Mouse (Mus musculus): Measurements from ENCODE around the gene Chsy1. TPM values are rescaled to one million over a fixed set of nuclear protein-coding genes. Genes with fewer than 3 reads are reported as not detected.

Gene Chsy1
- total RNA-seq, 1 experiment from 2014 or later, result 18.0 TPM

- DNase-seq, result no peak
These were observed 30.8 kb downstream of the Chsy1 start for GRCm38 (mm10) chr7:66140095-66140494.

GRCm38 (mm10) chr7:66140923-66141570 lies 31.7 kb downstream of the Chsy1 start:
- DNase-seq, result no peak

GRCm38 (mm10) chr7:66142514-66142913 lies 33.2 kb downstream of the Chsy1 start:
- DNase-seq, result no peak

GRCm38 (mm10) chr7:66144543-66144942 lies 35.2 kb downstream of the Chsy1 start:
- DNase-seq, result no peak

- DNase-seq, result no peak
These were observed 37.8 kb downstream of the Chsy1 start for GRCm38 (mm10) chr7:66147156-66147555.

- no peak for DNase-seq
These were observed 38.5 kb downstream of the Chsy1 start for GRCm38 (mm10) chr7:66147816-66148215.

- no peak for DNase-seq
These were observed 40.2 kb downstream of the Chsy1 start for GRCm38 (mm10) chr7:66149506-66149905.

- no peak for DNase-seq
These were observed 41.1 kb downstream of the Chsy1 start for GRCm38 (mm10) chr7:66150411-66150810.

- DNase-seq, result no peak
These were observed 48.1 kb downstream of the Chsy1 start for GRCm38 (mm10) chr7:66157413-66157812.

- peak; percentile 18 for DNase-seq
These were observed 48.6 kb downstream of the Chsy1 start for GRCm38 (mm10) chr7:66157861-66158415.

GRCm38 (mm10) chr7:66158616-66159129 lies 49.4 kb downstream of the Chsy1 start:
- no peak for DNase-seq

- DNase-seq, result no peak
These were observed 50.6 kb downstream of the Chsy1 start for GRCm38 (mm10) chr7:66159961-66160360.

- no peak for DNase-seq
These were observed 52.5 kb downstream of the Chsy1 start for GRCm38 (mm10) chr7:66161836-66162235.

- no peak for DNase-seq
These were observed 53.2 kb downstream of the Chsy1 start for GRCm38 (mm10) chr7:66162489-66162888.

GRCm38 (mm10) chr7:66162981-66163380 lies 53.7 kb downstream of the Chsy1 start:
- DNase-seq, result no peak

GRCm38 (mm10) chr7:66164427-66165031 lies 55.2 kb downstream of the Chsy1 start:
- no peak for DNase-seq

- no peak for DNase-seq
These were observed 55.9 kb downstream of the Chsy1 start for GRCm38 (mm10) chr7:66165036-66165798.

GRCm38 (mm10) chr7:66168877-66169276 lies 59.6 kb downstream of the Chsy1 start:
- no peak for DNase-seq

- no peak for DNase-seq
These were observed 60.2 kb downstream of the Chsy1 start for GRCm38 (mm10) chr7:66169476-66169875.

GRCm38 (mm10) chr7:66170802-66171505 lies 61.6 kb downstream of the Chsy1 start:
- no peak for DNase-seq

- DNase-seq, result no peak
These were observed 66.4 kb downstream of the Chsy1 start for GRCm38 (mm10) chr7:66175738-66176137.

GRCm38 (mm10) chr7:66176256-66176655 lies 66.9 kb downstream of the Chsy1 start:
- DNase-seq, result no peak

Measured in adrenal gland, postnatal 14 days (tissue).